Mouse (Mus musculus) C2C12 (cell line): ENCODE data around the gene Fas. TPM values are rescaled to one million over a fixed set of nuclear protein-coding genes. Genes with fewer than 3 reads are reported as not detected.

Experiments
- H3K27me3 ChIP-seq: one replicate; pipeline ENCODE4 v1.6.1; 2011; ENCODE audit not compliant: control insufficient read depth, insufficient read depth, insufficient read length
- H3K36me3 ChIP-seq: one replicate; pipeline ENCODE4 v1.6.1; 2011; ENCODE audit not compliant: control insufficient read depth, insufficient read depth
- H3K4me3 ChIP-seq: one replicate; pipeline ENCODE4 v1.5.1; 2011; ENCODE audit warnings: mild to moderate bottlenecking, control low read depth; ENCODE audit not compliant: poor library complexity, insufficient read depth, severe bottlenecking
- H3K79me2 ChIP-seq: one replicate; pipeline ENCODE4 v1.6.1; 2011; ENCODE audit not compliant: control insufficient read depth, insufficient read depth
- H3K79me3 ChIP-seq: one replicate; pipeline ENCODE4 v1.6.1; 2011; ENCODE audit warnings: low read depth, control low read depth
- H3ac ChIP-seq: one replicate; pipeline ENCODE3; 2011; ENCODE audit warnings: low read depth; ENCODE audit not compliant: control insufficient read depth, insufficient read length
- CEBPB ChIP-seq: IDR thresholded peaks from one replicate; pipeline ENCODE4 v1.6.1; 2011; ENCODE audit warnings: low read depth, mild to moderate bottlenecking, control low read depth, moderate library complexity
- CTCF ChIP-seq: IDR thresholded peaks from one replicate; pipeline ENCODE4 v1.5.1; 2011; ENCODE audit not compliant: control insufficient read depth, insufficient read depth, insufficient read length
- FOSL1 ChIP-seq: IDR thresholded peaks from one replicate; pipeline ENCODE4 v1.8.0; 2011; ENCODE audit warnings: mild to moderate bottlenecking, low read length; ENCODE audit not compliant: poor library complexity, insufficient read depth, severe bottlenecking
- MAX ChIP-seq: IDR thresholded peaks from one replicate; pipeline ENCODE4 v1.6.1; 2011; ENCODE audit warnings: mild to moderate bottlenecking, control low read depth
- MYOD1 ChIP-seq: IDR thresholded peaks from one replicate; pipeline ENCODE4 v1.6.1; 2011; ENCODE audit warnings: low read depth; ENCODE audit not compliant: control insufficient read depth, insufficient read length
- MYOG ChIP-seq: IDR thresholded peaks from one replicate; pipeline ENCODE4 v1.6.1; 2011; ENCODE audit not compliant: control insufficient read depth, insufficient read length; ENCODE audit errors: extremely low read depth
- USF1 ChIP-seq: IDR thresholded peaks from one replicate; pipeline ENCODE4 v1.6.1; 2011; ENCODE audit warnings: low read depth, mild to moderate bottlenecking, control low read depth, moderate library complexity
- polyA plus RNA-seq: library from polyadenylated mRNA; unstranded; fragments of >200 nt; fragmentation: generic; extraction: Trizol; gene quantifications from one replicate; pipeline ENCODE4 v1.2.1, GENCODE M21; 2012; ENCODE audit warnings: missing spikeins

The Fas gene
- polyA plus RNA-seq, 1 experiment: 1.3 TPM

- Histone ChIP-seq H3K36me3 (no peaks in the 10 kb centered on the region), H3K79me3 (no peaks in the 10 kb centered on the region), H3K79me2 (no peaks in the 10 kb centered on the region), H3K27me3 (no peaks in the 10 kb centered on the region), H3K4me3 (no peak overlapping the region), H3ac (no peak overlapping the region)
- TF ChIP-seq MYOG: no peak
- no peak for TF ChIP-seq MAX
- no peak for TF ChIP-seq CEBPB
- no peak for TF ChIP-seq CTCF
- no peak for TF ChIP-seq FOSL1
- no peak for TF ChIP-seq USF1
- no peak for TF ChIP-seq MYOD1
Observed at GRCm38 (mm10) chr19:34353291-34353805, 62.9 kb downstream of the Fas start.

- Histone ChIP-seq H3K4me3 (no peak overlapping the region), H3ac (no peak overlapping the region), H3K79me2 (no peaks in the 10 kb centered on the region), H3K36me3 (no peaks in the 10 kb centered on the region), H3K79me3 (no peaks in the 10 kb centered on the region), H3K27me3 (no peaks in the 10 kb centered on the region)
- TF ChIP-seq MAX (no peak), MYOG (no peak), MYOD1 (no peak), USF1 (no peak), FOSL1 (peak; percentile 65), CTCF (no peak)
Observed at GRCm38 (mm10) chr19:34362639-34363038, 72.2 kb downstream of the Fas start.

- H3K36me3 ChIP-seq: no peaks in the 10 kb centered on the region
- no peaks in the 10 kb centered on the region for H3K79me2 ChIP-seq
- no peaks in the 10 kb centered on the region for H3K79me3 ChIP-seq
- no peak overlapping the region for H3K4me3 ChIP-seq
- H3K27me3 ChIP-seq: no peaks in the 10 kb centered on the region
- H3ac ChIP-seq: no peak overlapping the region
- TF ChIP-seq CTCF: no peak
- no peak for TF ChIP-seq MYOG
- peak; percentile 20 for TF ChIP-seq MYOD1
- TF ChIP-seq MAX: peak; percentile 41
- TF ChIP-seq USF1: no peak
- TF ChIP-seq FOSL1: peak; percentile 69
Observed at GRCm38 (mm10) chr19:34369551-34369950, 79.1 kb downstream of the Fas start.

- Histone ChIP-seq H3K4me3 (no peak overlapping the region), H3K79me3 (no peaks in the 10 kb centered on the region), H3K27me3 (no peaks in the 10 kb centered on the region), H3ac (no peak overlapping the region), H3K79me2 (no peaks in the 10 kb centered on the region), H3K36me3 (no peaks in the 10 kb centered on the region)
- TF ChIP-seq MYOD1: peak; percentile 69
- TF ChIP-seq FOSL1: no peak
Observed at GRCm38 (mm10) chr19:34370397-34370796, 79.9 kb downstream of the Fas start.

Other genes with a start within 250 kb of the Fas start
- gene Lipn, start 223.3 kb upstream of the Fas start, polyA plus RNA-seq: 0.06 TPM
- not detected for gene Lipm, start 189.7 kb upstream of the Fas start, polyA plus RNA-seq
- not detected for gene Ankrd22, start 124.6 kb upstream of the Fas start, polyA plus RNA-seq
- gene Stambpl1, start 98.4 kb upstream of the Fas start, polyA plus RNA-seq: 19.0 TPM
- gene Acta2, start 35.1 kb upstream of the Fas start, polyA plus RNA-seq: 1,987 TPM
- 0.30 TPM for gene Ch25h, start 184.5 kb downstream of the Fas start, polyA plus RNA-seq
- gene Lipa, start 236.8 kb downstream of the Fas start, polyA plus RNA-seq: 8.8 TPM